16 mouse cellular contexts compared by ENCODE assay signal in the genomic region with DNA sequence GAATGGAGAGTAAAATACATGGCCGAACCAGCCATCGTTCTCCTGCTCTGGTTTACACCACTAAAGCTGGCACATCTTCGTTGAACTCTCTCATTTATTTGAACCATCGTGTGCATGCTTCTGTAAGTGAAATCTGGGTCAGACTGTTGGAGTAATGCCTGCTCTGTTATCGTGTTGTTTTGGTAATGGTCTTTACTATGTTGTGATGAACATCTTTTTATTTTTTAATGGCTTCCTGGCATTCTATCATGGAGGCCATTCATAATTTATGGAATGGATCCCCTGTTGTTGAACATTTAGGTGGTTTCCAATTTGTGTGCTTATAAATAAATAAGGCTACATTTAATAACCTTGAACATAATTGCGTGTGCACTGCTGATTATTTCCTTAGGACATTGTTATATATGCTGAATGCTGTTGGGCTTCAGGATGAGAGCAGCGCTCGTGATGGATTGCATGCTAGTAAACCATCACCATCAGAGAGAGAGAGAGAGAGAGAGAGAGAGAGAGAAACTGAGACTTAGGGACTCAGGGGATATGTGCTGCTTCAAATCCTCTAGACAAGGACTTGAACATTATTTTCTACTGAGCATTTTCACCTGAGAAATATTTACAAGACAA.
"Had no signal": no experiment of that assay in that cellular context is flagged by ENCODE, and none has a peak within 500 bp of the region (broad histone marks: within the 10 kb centered on the region; RNA-seq: fewer than 3 reads in every experiment).

No protein-coding gene starts in this region.

- H3K4me3 ChIP-seq: left cerebral cortex, adult 2 months; liver, embryonic 13.5 days; midbrain, embryonic 12.5 days; midbrain, embryonic 15.5 days; stomach, embryonic 15.5 days had no signal

- H3K9me3 ChIP-seq: liver, embryonic 13.5 days; midbrain, embryonic 12.5 days; midbrain, embryonic 15.5 days; stomach, embryonic 15.5 days had no signal

- H3K27ac ChIP-seq: kidney, postnatal 0 days; left cerebral cortex, adult 2 months; liver, embryonic 13.5 days; midbrain, embryonic 12.5 days; midbrain, embryonic 15.5 days; stomach, embryonic 15.5 days had no signal

- H3K36me3 ChIP-seq: liver, embryonic 13.5 days; midbrain, embryonic 12.5 days; midbrain, embryonic 15.5 days; stomach, embryonic 15.5 days had no signal

- H3K4me1 ChIP-seq: liver, embryonic 13.5 days; midbrain, embryonic 12.5 days; midbrain, embryonic 15.5 days; stomach, embryonic 15.5 days had no signal

- H3K27me3 ChIP-seq: liver, embryonic 13.5 days; midbrain, embryonic 12.5 days; midbrain, embryonic 15.5 days; stomach, embryonic 15.5 days had no signal

- ATAC-seq: intestine, postnatal 0 days; midbrain, embryonic 15.5 days had no signal

- H3K4me2 ChIP-seq: liver, embryonic 13.5 days; midbrain, embryonic 12.5 days; midbrain, embryonic 15.5 days; stomach, embryonic 15.5 days had no signal

- H3K9ac ChIP-seq: liver, embryonic 13.5 days; midbrain, embryonic 12.5 days; midbrain, embryonic 15.5 days; stomach, embryonic 15.5 days had no signal

- DNase-seq: kidney, adult 2 months; kidney, postnatal 36 days; layer of hippocampus, postnatal 36 days; liver, embryonic 13.5 days; lung, adult 2 months; lung, postnatal 14 days; lung, postnatal 4 days; right cerebral cortex, postnatal 25 days; spleen, adult 18-20 months; thymus, postnatal 36 days had no signal
